Mouse (Mus musculus): Measurements from ENCODE around the gene Abl1. TPM values are rescaled to one million over a fixed set of nuclear protein-coding genes. Genes with fewer than 3 reads are reported as not detected.

The Abl1 gene
- total RNA-seq, 4 experiments from 2014 or later: 45.2 to 52.9 (median 46.9) TPM

GRCm38 (mm10) chr2:31782958-31783602 lies 94.9 kb downstream of the Abl1 start:
- DNase-seq (ENCODE audit: low spot score in 2 of 2): no peak

- peak; percentile 76 to 84 for DNase-seq (ENCODE audit: low spot score in 2 of 2)
These were observed 96.9 kb downstream of the Abl1 start for GRCm38 (mm10) chr2:31785074-31785473.

- peak; percentile 63 to 80 for DNase-seq (ENCODE audit: low spot score in 2 of 2)
These were observed 98.9 kb downstream of the Abl1 start for GRCm38 (mm10) chr2:31787029-31787428.

- DNase-seq (ENCODE audit: low spot score in 2 of 2): no peak
These were observed 100.1 kb downstream of the Abl1 start for GRCm38 (mm10) chr2:31788227-31788626.

- DNase-seq (ENCODE audit: low spot score in 2 of 2): no peak
These were observed 101.0 kb downstream of the Abl1 start for GRCm38 (mm10) chr2:31789215-31789614.

GRCm38 (mm10) chr2:31790728-31791251 lies 102.6 kb downstream of the Abl1 start:
- DNase-seq (ENCODE audit: low spot score in 2 of 2): no peak

GRCm38 (mm10) chr2:31791260-31791659 lies 103.1 kb downstream of the Abl1 start:
- no peak for DNase-seq (ENCODE audit: low spot score in 2 of 2)

- DNase-seq (ENCODE audit: low spot score in 2 of 2): no peak
These were observed 104.4 kb downstream of the Abl1 start for GRCm38 (mm10) chr2:31792611-31793010.

- no peak for DNase-seq (ENCODE audit: low spot score in 2 of 2)
These were observed 108.8 kb downstream of the Abl1 start for GRCm38 (mm10) chr2:31796943-31797342.

GRCm38 (mm10) chr2:31801416-31801815 lies 113.2 kb downstream of the Abl1 start:
- no peak for DNase-seq (ENCODE audit: low spot score in 2 of 2)

GRCm38 (mm10) chr2:31802811-31803210 lies 114.6 kb downstream of the Abl1 start:
- DNase-seq (ENCODE audit: low spot score in 2 of 2): no peak

GRCm38 (mm10) chr2:31803480-31803879 lies 115.3 kb downstream of the Abl1 start:
- no peak for DNase-seq (ENCODE audit: low spot score in 2 of 2)

GRCm38 (mm10) chr2:31806639-31807382 lies 118.6 kb downstream of the Abl1 start:
- no peak for DNase-seq (ENCODE audit: low spot score in 2 of 2)

- no peak for DNase-seq (ENCODE audit: low spot score in 2 of 2)
These were observed 120.5 kb downstream of the Abl1 start for GRCm38 (mm10) chr2:31808410-31809357.

GRCm38 (mm10) chr2:31809358-31809740 lies 121.2 kb downstream of the Abl1 start:
- no peak for DNase-seq (ENCODE audit: low spot score in 2 of 2)

- DNase-seq (ENCODE audit: low spot score in 2 of 2): no peak
These were observed 122.3 kb downstream of the Abl1 start, which contains the start of gene Qrfp for GRCm38 (mm10) chr2:31810444-31810843. Gene Qrfp, minus strand, starts transcription at chr2:31810580.

- no peak for DNase-seq (ENCODE audit: low spot score in 2 of 2)
These were observed 123.1 kb downstream of the Abl1 start for GRCm38 (mm10) chr2:31811086-31811958.

GRCm38 (mm10) chr2:31813641-31814040 lies 125.5 kb downstream of the Abl1 start:
- DNase-seq (ENCODE audit: low spot score in 2 of 2): no peak

- DNase-seq (ENCODE audit: low spot score in 2 of 2): no peak
These were observed 126.5 kb downstream of the Abl1 start for GRCm38 (mm10) chr2:31814699-31815098.

GRCm38 (mm10) chr2:31815367-31815766 lies 127.2 kb downstream of the Abl1 start:
- peak; percentile 42 to 67 for DNase-seq (ENCODE audit: low spot score in 2 of 2)
